Mouse (Mus musculus) hindbrain, embryonic 14.5 days (tissue): ENCODE data around the gene Slc25a27. TPM values are rescaled to one million over a fixed set of nuclear protein-coding genes. Genes with fewer than 3 reads are reported as not detected.
A peak's percentile ranks its signal among the peaks of the same experiment; 100 is the strongest.

Source experiments
- ATAC-seq: fragments of 200-750 bp; cut with Nextera tagmentation; 2 replicates; pipeline ENCODE4 v1.8.0; 2017; ENCODE audit warnings: moderate number of reproducible peaks, mild to moderate bottlenecking, moderate TSS enrichment, moderate library complexity; ENCODE audit not compliant: low FRiP score
- DNase-seq: peaks from one replicate; pipeline ENCODE4 v3.0.0-alpha.2; 2015; ENCODE audit warnings: low spot score
- H3K27ac ChIP-seq: fragments of 300-500 bp; sonication (generic); 2 replicates; pipeline ENCODE4 v1.5.1; 2014; ENCODE audit warnings: mild to moderate bottlenecking, moderate library complexity
- H3K27me3 ChIP-seq: fragments of 300-500 bp; sonication (generic); 2 replicates; pipeline ENCODE4 v1.6.1; 2014; ENCODE audit warnings: mild to moderate bottlenecking, low read length, mixed read lengths; ENCODE audit not compliant: control insufficient read depth, insufficient read depth
- H3K36me3 ChIP-seq: fragments of 300-500 bp; sonication (generic); replicated peaks from 2 replicates; pipeline ENCODE4 v1.6.1; 2014; ENCODE audit not compliant: control insufficient read depth, insufficient read depth
- H3K4me1 ChIP-seq: fragments of 300-500 bp; sonication (generic); replicated peaks from 2 replicates; pipeline ENCODE4 v1.6.1; 2014; ENCODE audit warnings: antibody characterized with exemption, low read length, mixed read lengths; ENCODE audit not compliant: control insufficient read depth, insufficient read depth
- H3K4me2 ChIP-seq: fragments of 300-500 bp; sonication (generic); replicated peaks from 2 replicates; pipeline ENCODE4 v1.6.1; 2014; ENCODE audit warnings: mild to moderate bottlenecking, moderate library complexity
- H3K4me3 ChIP-seq: fragments of 300-500 bp; sonication (generic); replicated peaks from 2 replicates; pipeline ENCODE4 v1.5.1; 2014; ENCODE audit warnings: mild to moderate bottlenecking, low read length
- H3K9ac ChIP-seq: fragments of 300-500 bp; sonication (generic); 2 replicates; pipeline ENCODE4 v1.6.1; 2014
- H3K9me3 ChIP-seq: fragments of 300-500 bp; sonication (generic); 2 replicates; pipeline ENCODE4 v1.6.1; 2016; ENCODE audit warnings: low read length; ENCODE audit not compliant: control insufficient read depth
- WGBS: fragments of 180-500 bp; shearing (Covaris S2); extraction: QIAGEN DNeasy Blood & Tissue Kit; methylation state at CpG from one replicate; pipeline ENCODE4 v1.1.7; 2014; 5-methylcytosine and 5-hydroxymethylcytosine counted together
- polyA plus RNA-seq: library from polyadenylated mRNA; unstranded; fragments of >200 nt; fragmentation: Nextera tagmentation; extraction: Ambion mirVana; gene quantifications from 2 replicates; pipeline ENCODE4 v1.2.1, GENCODE M21; 2014

The Slc25a27 gene
- polyA plus RNA-seq, 1 experiment from 2014 or later, result 70.4 TPM

GRCm38 (mm10) chr17:43698997-43699649, 32.1 kb upstream of the Slc25a27 start:
- Histone ChIP-seq H3K4me1 (no peaks in the 10 kb centered on the region), H3K36me3 (no peaks in the 10 kb centered on the region), H3K27me3 (no peaks in the 10 kb centered on the region), H3K27ac (no peak overlapping the region), H3K4me2 (peak overlapping the region; percentile 42), H3K9ac (peak overlapping the region; percentile 50), H3K4me3 (no peak overlapping the region), H3K9me3 (0 out of 2 replicates have a peak, but pooled peaks cover 9% of the 10 kb centered on the region)
- ATAC-seq, result peak; percentile 76; the same call in 1 of the 2 replicates
- peak; percentile 97 for DNase-seq
- 35% methylated on average over 14 of the region's 14 CpGs for WGBS

GRCm38 (mm10) chr17:43689591-43689990, 22.6 kb upstream of the Slc25a27 start:
- no peaks in the 10 kb centered on the region for H3K4me1 ChIP-seq
- no peak overlapping the region for H3K27ac ChIP-seq
- DNase-seq, result no peak
- ATAC-seq, result no peak
- no peak overlapping the region for H3K4me3 ChIP-seq
- WGBS, result 88% methylated on average over 9 of the region's 9 CpGs
- H3K36me3 ChIP-seq, result no peaks in the 10 kb centered on the region
- H3K4me2 ChIP-seq, result no peak overlapping the region
- no peaks in the 10 kb centered on the region for H3K9me3 ChIP-seq
- no peak overlapping the region for H3K9ac ChIP-seq
- no peaks in the 10 kb centered on the region for H3K27me3 ChIP-seq

GRCm38 (mm10) chr17:43684638-43685037, 17.6 kb upstream of the Slc25a27 start:
- no peaks in the 10 kb centered on the region for H3K4me1 ChIP-seq
- H3K9ac ChIP-seq, result no peak overlapping the region
- no peak overlapping the region for H3K27ac ChIP-seq
- H3K4me3 ChIP-seq, result no peak overlapping the region
- no peaks in the 10 kb centered on the region for H3K36me3 ChIP-seq
- DNase-seq, result no peak
- H3K27me3 ChIP-seq, result no peaks in the 10 kb centered on the region
- no peaks in the 10 kb centered on the region for H3K9me3 ChIP-seq
- WGBS, result 89% methylated on average over 5 of the region's 5 CpGs
- H3K4me2 ChIP-seq, result no peak overlapping the region
- no peak for ATAC-seq

- no peak for ATAC-seq
- H3K4me1 ChIP-seq, result no peaks in the 10 kb centered on the region
- no peak overlapping the region for H3K27ac ChIP-seq
Observed at GRCm38 (mm10) chr17:43684086-43684485, 17.1 kb upstream of the Slc25a27 start.

GRCm38 (mm10) chr17:43677317-43677716, 10.3 kb upstream of the Slc25a27 start:
- ATAC-seq (no peak), DNase-seq (no peak)
- no peak overlapping the region for H3K9ac ChIP-seq
- H3K4me3 ChIP-seq, result no peak overlapping the region
- no peaks in the 10 kb centered on the region for H3K27me3 ChIP-seq
- no peak overlapping the region for H3K4me2 ChIP-seq
- H3K9me3 ChIP-seq, result no peaks in the 10 kb centered on the region
- H3K27ac ChIP-seq, result no peak overlapping the region
- WGBS, result 19% methylated on average over 1 of the region's 1 CpGs
- no peaks in the 10 kb centered on the region for H3K36me3 ChIP-seq
- H3K4me1 ChIP-seq, result no peaks in the 10 kb centered on the region

More at GRCm38 (mm10) chr17:43684086-43684485, 17.1 kb upstream of the Slc25a27 start:
- 91% methylated on average over 6 of the region's 7 CpGs for WGBS
- no peak for DNase-seq
- no peaks in the 10 kb centered on the region for H3K9me3 ChIP-seq
- H3K4me2 ChIP-seq, result no peak overlapping the region
- no peaks in the 10 kb centered on the region for H3K36me3 ChIP-seq
- H3K9ac ChIP-seq, result no peak overlapping the region
- no peaks in the 10 kb centered on the region for H3K27me3 ChIP-seq
- H3K4me3 ChIP-seq, result no peak overlapping the region

- no peaks in the 10 kb centered on the region for H3K9me3 ChIP-seq
Observed at GRCm38 (mm10) chr17:43676241-43676640, 9.2 kb upstream of the Slc25a27 start.

GRCm38 (mm10) chr17:43675228-43675627, 8.2 kb upstream of the Slc25a27 start:
- no peaks in the 10 kb centered on the region for H3K36me3 ChIP-seq
- H3K4me3 ChIP-seq, result no peak overlapping the region
- ATAC-seq (no peak), DNase-seq (no peak)
- H3K27ac ChIP-seq, result no peak overlapping the region
- no peaks in the 10 kb centered on the region for H3K4me1 ChIP-seq
- H3K27me3 ChIP-seq, result no peaks in the 10 kb centered on the region
- WGBS, result 71% methylated on average over 1 of the region's 1 CpGs
- H3K9ac ChIP-seq, result no peak overlapping the region
- no peak overlapping the region for H3K4me2 ChIP-seq
- H3K9me3 ChIP-seq, result no peaks in the 10 kb centered on the region

More at GRCm38 (mm10) chr17:43676241-43676640, 9.2 kb upstream of the Slc25a27 start:
- Histone ChIP-seq H3K9ac (no peak overlapping the region), H3K4me3 (no peak overlapping the region), H3K4me2 (no peak overlapping the region), H3K27ac (no peak overlapping the region), H3K4me1 (no peaks in the 10 kb centered on the region), H3K27me3 (no peaks in the 10 kb centered on the region), H3K36me3 (no peaks in the 10 kb centered on the region)
- WGBS, result 89% methylated on average over 1 of the region's 1 CpGs
- ATAC-seq (no peak), DNase-seq (no peak)

- Histone ChIP-seq H3K36me3 (no peaks in the 10 kb centered on the region), H3K27me3 (no peaks in the 10 kb centered on the region), H3K4me1 (no peaks in the 10 kb centered on the region), H3K4me3 (no peak overlapping the region), H3K9ac (no peak overlapping the region), H3K9me3 (no peaks in the 10 kb centered on the region), H3K4me2 (no peak overlapping the region), H3K27ac (no peak overlapping the region)
- no peak for DNase-seq
- no peak for ATAC-seq
- 96% methylated on average over 4 of the region's 4 CpGs for WGBS
Observed at GRCm38 (mm10) chr17:43671907-43672306, 4.9 kb upstream of the Slc25a27 start.

GRCm38 (mm10) chr17:43669145-43669695, 2.2 kb upstream of the Slc25a27 start:
- Histone ChIP-seq H3K27ac (no peak overlapping the region), H3K4me1 (peaks cover 19% of the 10 kb centered on the region), H3K9ac (no peak overlapping the region), H3K27me3 (no peaks in the 10 kb centered on the region), H3K9me3 (no peaks in the 10 kb centered on the region), H3K4me2 (peak overlapping the region; percentile 68), H3K36me3 (no peaks in the 10 kb centered on the region), H3K4me3 (no peak overlapping the region)
- DNase-seq (peak; percentile 27), ATAC-seq (no peak)
- whole genome bisulfite sequencing, result 71% methylated on average over 6 of the region's 6 CpGs
